Mouse (Mus musculus): ENCODE measurements around the gene Il17d. TPM values are rescaled to one million over a fixed set of nuclear protein-coding genes. Genes with fewer than 3 reads are reported as not detected.

Gene Il17d
- polyA plus RNA-seq, 1 experiment = 0.90 TPM

DNA sequence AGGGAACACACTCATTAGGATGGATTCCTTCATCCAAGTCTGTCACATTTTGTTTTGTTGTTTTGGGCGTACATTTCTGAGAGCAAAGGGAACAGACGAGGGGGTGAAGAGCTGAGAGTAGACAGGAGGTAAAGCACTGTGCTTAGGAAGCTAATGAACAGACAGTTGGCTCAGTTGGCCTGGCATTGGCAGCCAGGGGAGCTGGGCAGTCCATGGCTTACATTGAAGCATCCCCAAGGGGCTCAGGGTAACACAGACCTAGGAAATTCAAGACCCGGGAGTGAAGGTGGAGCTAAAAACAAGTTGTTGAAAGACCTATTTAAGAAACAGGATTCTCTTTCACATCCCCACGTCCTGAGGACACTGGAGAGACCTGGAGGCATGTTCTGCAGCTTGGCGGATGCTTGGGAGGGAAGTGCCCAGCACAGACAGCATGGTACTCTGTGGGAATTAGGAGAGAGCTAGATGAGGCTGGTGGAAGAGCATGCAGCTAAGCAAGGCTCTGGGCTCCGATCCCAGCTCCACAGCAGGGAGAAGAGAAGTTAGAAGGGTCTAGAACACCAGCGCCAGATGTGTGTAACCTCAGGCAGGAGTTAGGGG, 31.0 kb downstream of the Il17d start:
- TF ChIP-seq CTCF (IDR thresholded peaks at IDR 0.05; ENCODE audit: extremely low read depth, insufficient read depth, insufficient read length, insufficient replicate concordance) (no peak), POLR2A (IDR thresholded peaks at IDR 0.05; ENCODE audit: low read depth, low read length) (no peak)
- H3K27ac ChIP-seq (ENCODE audit: insufficient read depth, low read length) = no peak overlapping the region
- H3K36me3 ChIP-seq (ENCODE audit: control insufficient read depth, insufficient read depth, low read length) = no peaks in the 10 kb centered on the region
- no peaks in the 10 kb centered on the region for H3K4me1 ChIP-seq (ENCODE audit: control insufficient read depth, insufficient read depth, insufficient read length)
- 86% methylated on average over 7 of the region's 7 CpGs for WGBS
- H3K27me3 ChIP-seq (ENCODE audit: control insufficient read depth, insufficient read depth, low read length) = no peaks in the 10 kb centered on the region
- no peak for DNase-seq (ENCODE audit: low read depth in 1 of 2, low spot score in 2 of 2)
- H3K4me3 ChIP-seq (ENCODE audit: extremely low read depth, insufficient read depth, insufficient read length) = no peak overlapping the region

DNA sequence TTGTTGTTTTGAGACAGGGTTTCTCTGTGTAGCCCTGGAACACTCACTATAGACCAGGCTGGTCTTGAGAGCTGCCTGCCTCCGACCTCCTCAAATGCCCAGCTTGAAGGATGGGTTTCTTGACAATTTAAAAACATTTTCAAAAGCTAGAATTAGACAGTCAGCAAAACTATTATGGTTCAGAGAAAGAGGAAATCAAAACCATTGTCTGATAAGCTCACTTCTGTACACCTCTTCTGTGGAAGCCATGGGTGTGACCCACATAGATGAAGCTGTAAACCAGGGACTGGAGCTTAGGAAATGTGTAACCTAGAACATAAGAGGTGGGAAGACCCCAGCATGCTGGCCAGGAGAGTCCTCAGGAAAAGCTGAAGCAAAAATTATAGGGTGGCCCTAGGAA, 32.3 kb downstream of the Il17d start:
- H3K27ac ChIP-seq (ENCODE audit: insufficient read depth, low read length) = no peak overlapping the region
- no peak for DNase-seq (ENCODE audit: low read depth in 1 of 2, low spot score in 2 of 2)
- H3K27me3 ChIP-seq (ENCODE audit: control insufficient read depth, insufficient read depth, low read length) = no peaks in the 10 kb centered on the region
- H3K4me3 ChIP-seq (ENCODE audit: extremely low read depth, insufficient read depth, insufficient read length) = no peak overlapping the region
- H3K4me1 ChIP-seq (ENCODE audit: control insufficient read depth, insufficient read depth, insufficient read length) = no peaks in the 10 kb centered on the region
- H3K36me3 ChIP-seq (ENCODE audit: control insufficient read depth, insufficient read depth, low read length) = no peaks in the 10 kb centered on the region
- TF ChIP-seq CTCF (IDR thresholded peaks at IDR 0.05; ENCODE audit: extremely low read depth, insufficient read depth, insufficient read length, insufficient replicate concordance) = no peak
- TF ChIP-seq POLR2A (IDR thresholded peaks at IDR 0.05; ENCODE audit: low read depth, low read length) = no peak
- 87% methylated on average over 1 of the region's 1 CpGs for WGBS

GRCm38 (mm10) chr14:57565626-57566025, 41.0 kb downstream of the Il17d start:
- H3K4me3 ChIP-seq (ENCODE audit: extremely low read depth, insufficient read depth, insufficient read length) = no peak overlapping the region
- H3K4me1 ChIP-seq (ENCODE audit: control insufficient read depth, insufficient read depth, insufficient read length) = no peaks in the 10 kb centered on the region
- WGBS = 93% methylated on average over 6 of the region's 6 CpGs
- no peak for DNase-seq (ENCODE audit: low read depth in 1 of 2, low spot score in 2 of 2)
- TF ChIP-seq POLR2A (IDR thresholded peaks at IDR 0.05; ENCODE audit: low read depth, low read length) = no peak
- no peaks in the 10 kb centered on the region for H3K27me3 ChIP-seq (ENCODE audit: control insufficient read depth, insufficient read depth, low read length)
- H3K27ac ChIP-seq (ENCODE audit: insufficient read depth, low read length) = no peak overlapping the region
- H3K36me3 ChIP-seq (ENCODE audit: control insufficient read depth, insufficient read depth, low read length) = no peaks in the 10 kb centered on the region

- 3% methylated on average over 35 of the region's 35 CpGs for WGBS
- TF ChIP-seq CTCF (IDR thresholded peaks at IDR 0.05; ENCODE audit: extremely low read depth, insufficient read depth, insufficient read length, insufficient replicate concordance) (no peak), POLR2A (IDR thresholded peaks at IDR 0.05; ENCODE audit: low read depth, low read length) (peak; percentile 74; the same call in 1 of the 2 replicates)
- peak within 1 kb of the TSS; percentile 71 for H3K27ac ChIP-seq (ENCODE audit: insufficient read depth, low read length)
- peak; percentile 84 to 96 for DNase-seq (ENCODE audit: low read depth in 1 of 2, low spot score in 2 of 2)
- no peaks in the 10 kb centered on the region for H3K27me3 ChIP-seq (ENCODE audit: control insufficient read depth, insufficient read depth, low read length)
- no peaks in the 10 kb centered on the region for H3K36me3 ChIP-seq (ENCODE audit: control insufficient read depth, insufficient read depth, low read length)
- H3K4me3 ChIP-seq (ENCODE audit: extremely low read depth, insufficient read depth, insufficient read length) = peak within 1 kb of the TSS; percentile 94
- no peaks in the 10 kb centered on the region for H3K4me1 ChIP-seq (ENCODE audit: control insufficient read depth, insufficient read depth, insufficient read length)
Observed at GRCm38 (mm10) chr14:57571155-57572133, 46.9 kb downstream of the Il17d start, which contains the start of gene Eef1akmt1. TSS of gene Eef1akmt1 (minus strand) at chr14:57571612.

DNA sequence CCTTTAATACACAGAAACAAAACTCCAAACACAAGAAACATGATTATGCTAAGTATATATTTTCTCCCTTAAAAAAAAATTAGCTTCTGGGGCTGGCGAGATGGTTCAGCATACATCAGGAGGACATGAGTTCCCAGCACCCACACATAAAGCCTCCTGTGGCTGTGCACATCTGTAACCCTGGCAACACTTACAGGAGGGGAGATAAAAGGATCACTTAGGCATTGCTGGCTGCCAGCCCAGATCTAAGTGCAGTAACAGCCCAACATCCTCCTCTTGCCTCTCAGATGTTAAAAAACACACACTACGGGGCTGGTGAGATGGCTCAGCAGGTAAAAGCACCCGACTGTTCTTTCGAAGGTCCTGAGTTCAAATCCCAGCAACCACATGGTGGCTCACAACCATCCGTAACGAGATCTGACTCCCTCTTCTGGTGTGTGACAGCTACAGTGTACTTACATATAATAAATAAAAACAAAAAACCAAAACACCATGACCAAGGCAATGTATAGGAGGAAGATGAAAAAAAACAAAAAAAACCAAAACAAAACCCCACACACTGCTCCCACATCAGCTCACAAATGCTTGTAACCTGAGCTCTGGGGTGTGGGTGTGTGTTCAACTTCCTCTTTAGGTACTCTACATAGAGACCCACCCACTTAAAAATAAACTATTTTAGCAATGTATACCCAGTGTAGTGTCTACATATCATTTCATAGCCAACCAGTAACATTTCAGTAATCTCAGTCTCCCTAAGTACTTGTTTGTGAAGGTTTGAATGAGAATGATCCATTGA, 50.4 kb downstream of the Il17d start:
- Histone ChIP-seq H3K27ac (ENCODE audit: insufficient read depth, low read length) (no peak overlapping the region), H3K4me3 (ENCODE audit: extremely low read depth, insufficient read depth, insufficient read length) (no peak overlapping the region), H3K4me1 (ENCODE audit: control insufficient read depth, insufficient read depth, insufficient read length) (no peaks in the 10 kb centered on the region), H3K36me3 (ENCODE audit: control insufficient read depth, insufficient read depth, low read length) (no peaks in the 10 kb centered on the region), H3K27me3 (ENCODE audit: control insufficient read depth, insufficient read depth, low read length) (no peaks in the 10 kb centered on the region)
- DNase-seq (ENCODE audit: low read depth in 1 of 2, low spot score in 2 of 2) = no peak
- TF ChIP-seq CTCF (IDR thresholded peaks at IDR 0.05; ENCODE audit: extremely low read depth, insufficient read depth, insufficient read length, insufficient replicate concordance) (no peak), POLR2A (IDR thresholded peaks at IDR 0.05; ENCODE audit: low read depth, low read length) (no peak)
- WGBS = 78% methylated on average over 6 of the region's 6 CpGs

DNA sequence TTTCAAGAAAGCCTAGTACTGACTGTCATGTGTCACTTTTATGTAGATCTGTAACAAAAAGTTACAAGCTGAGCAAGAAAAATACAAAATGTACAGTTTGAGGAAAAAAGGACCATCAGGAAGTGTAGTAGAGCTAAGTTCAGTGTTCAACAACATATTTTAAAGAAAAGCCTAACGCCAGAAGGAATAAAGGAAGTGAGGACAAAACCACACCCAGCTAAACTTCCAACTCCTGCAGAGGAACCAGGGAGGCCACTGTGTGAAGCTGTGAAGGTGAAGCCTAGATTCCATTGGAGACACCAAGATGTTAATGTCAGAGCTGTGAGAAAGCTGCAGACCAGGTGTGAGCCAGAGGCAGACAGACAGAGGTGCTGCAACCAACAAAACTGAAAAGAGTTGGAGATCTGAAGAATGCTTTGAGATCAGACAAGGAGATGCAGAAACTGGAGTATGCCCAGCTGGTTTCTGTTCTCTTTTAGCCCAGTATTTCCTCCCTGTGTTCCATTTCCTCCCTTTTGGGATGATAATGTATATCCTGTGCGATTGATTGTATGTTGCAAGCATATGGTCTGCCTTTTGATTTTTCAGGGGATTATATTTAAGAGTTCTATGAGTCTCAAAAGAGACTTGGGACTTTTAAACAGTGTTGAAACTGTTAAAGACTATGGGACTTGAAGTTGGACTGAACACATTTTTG, 51.9 kb downstream of the Il17d start:
- TF ChIP-seq POLR2A (IDR thresholded peaks at IDR 0.05; ENCODE audit: low read depth, low read length) = no peak
- no peak overlapping the region for H3K4me3 ChIP-seq (ENCODE audit: extremely low read depth, insufficient read depth, insufficient read length)

More for the DNA sequence above, 51.9 kb downstream of the Il17d start:
- 81% methylated on average over 2 of the region's 2 CpGs for WGBS
- Histone ChIP-seq H3K36me3 (ENCODE audit: control insufficient read depth, insufficient read depth, low read length) (peaks cover 3% of the 10 kb centered on the region), H3K27ac (ENCODE audit: insufficient read depth, low read length) (no peak overlapping the region), H3K4me1 (ENCODE audit: control insufficient read depth, insufficient read depth, insufficient read length) (no peaks in the 10 kb centered on the region), H3K27me3 (ENCODE audit: control insufficient read depth, insufficient read depth, low read length) (no peaks in the 10 kb centered on the region)
- DNase-seq (ENCODE audit: low read depth in 1 of 2, low spot score in 2 of 2) = no peak

Measured in spleen, adult 2 months (tissue).